Mouse (Mus musculus) CH12F3 (cell line): ENCODE measurements around the gene Rb1.

ENCODE experiments used
- in situ Hi-C: fragments of 300-500 bp; cut with MboI; formaldehyde crosslinking; loops from 2 replicates; pipeline ENCODE4 v1.14.3; 2020; ENCODE audit warnings: low sequenced_read_pairs

Gene Rb1

GRCm38 (mm10) chr14:73325456-73326381 lies at the start of gene Rb1:
Gene Rb1 (minus strand): TSS chr14:73325822.
- in situ Hi-C loops: no loop called here

DNA sequence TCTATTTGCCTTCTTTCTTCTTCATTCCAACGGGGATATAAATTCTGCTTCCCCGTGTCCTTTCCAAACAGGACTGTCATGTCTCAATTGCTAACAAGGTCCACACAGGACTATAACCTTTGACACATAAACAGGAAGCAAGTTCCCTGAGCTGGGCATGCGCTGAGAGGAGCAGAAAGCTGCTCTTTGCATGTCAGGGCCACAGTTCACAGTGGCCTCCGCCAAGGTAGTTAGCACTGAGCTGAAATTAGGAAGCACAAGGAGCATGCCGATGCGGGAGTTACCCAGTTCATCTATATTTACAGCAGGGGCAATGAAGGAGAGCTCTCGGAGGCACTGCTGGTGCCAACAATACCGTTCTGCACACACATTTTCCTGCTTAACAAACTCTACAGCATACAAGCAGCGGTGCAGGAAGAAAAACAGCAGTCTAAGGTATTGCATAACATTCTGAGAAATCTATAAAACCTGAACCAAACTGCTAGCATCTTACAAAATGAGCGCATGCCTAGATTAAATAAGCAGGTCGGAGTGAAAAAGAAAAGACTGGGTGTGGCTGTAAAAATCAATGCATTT lies 48.8 kb upstream of the Rb1 start:
- in situ Hi-C loops: no loop called here

GRCm38 (mm10) chr14:73373606-73374005 lies 48.0 kb upstream of the Rb1 start:
- in situ Hi-C loops: no loop called here

GRCm38 (mm10) chr14:73372990-73373389 lies 47.4 kb upstream of the Rb1 start:
- in situ Hi-C loops: no loop called here

- in situ Hi-C loops: no loop called here
Observed at GRCm38 (mm10) chr14:73371577-73371976, 46.0 kb upstream of the Rb1 start.

DNA sequence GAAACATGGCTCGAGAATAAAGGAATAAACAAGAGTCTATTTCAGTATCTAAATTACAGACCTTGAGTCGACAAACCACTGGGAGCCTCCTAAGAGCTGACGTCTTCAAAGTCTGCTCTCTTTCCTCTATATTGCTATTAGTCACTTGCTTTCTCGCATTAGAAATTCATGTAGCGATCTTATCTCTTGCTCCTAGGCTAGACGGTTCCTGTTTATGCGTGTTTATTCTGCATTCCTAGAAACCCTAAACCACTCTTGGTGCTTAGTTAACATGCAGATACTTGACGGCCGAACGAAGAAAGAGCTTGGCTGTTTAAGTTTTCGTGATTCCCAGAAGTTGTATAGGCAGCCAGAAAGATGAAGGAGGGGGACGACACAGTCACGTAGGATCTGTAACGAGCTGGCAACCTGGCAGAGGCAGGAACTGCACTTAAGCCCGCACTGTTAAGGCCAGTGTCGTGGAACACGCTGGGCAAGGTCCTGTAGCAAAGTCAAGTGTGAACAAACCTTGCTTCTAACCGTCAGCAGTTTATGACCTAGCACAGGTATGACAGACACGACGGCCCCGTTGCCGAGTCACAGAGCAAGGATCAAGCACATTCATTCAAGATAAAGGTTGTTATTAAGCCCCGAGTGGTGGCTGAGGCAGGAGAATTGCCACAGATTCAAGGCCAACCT lies 45.2 kb upstream of the Rb1 start:
- in situ Hi-C loops: no loop called here

- in situ Hi-C loops: no loop called here
Observed at GRCm38 (mm10) chr14:73370078-73370670, 44.6 kb upstream of the Rb1 start.

- in situ Hi-C loops: no loop called here
Observed at GRCm38 (mm10) chr14:73369634-73370033, 44.0 kb upstream of the Rb1 start.

DNA sequence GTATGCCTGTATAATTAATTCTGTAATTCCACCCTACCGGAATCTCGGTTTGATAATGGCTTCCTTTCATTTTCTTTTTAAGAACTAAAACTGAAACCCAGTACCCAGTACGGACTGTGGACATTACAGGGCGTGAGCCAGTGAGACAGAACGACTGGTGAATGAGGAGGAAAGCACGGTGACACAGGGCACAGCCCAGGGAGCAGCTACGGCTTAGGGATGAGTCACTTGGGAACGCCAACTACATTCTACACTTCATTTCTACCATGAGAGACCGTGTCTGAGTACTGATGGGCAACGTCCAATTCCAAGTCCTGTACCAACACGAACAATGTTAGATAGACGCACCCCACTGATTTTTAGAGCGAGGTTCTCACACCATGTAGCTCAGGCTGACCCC lies 43.3 kb upstream of the Rb1 start:
- in situ Hi-C loops: no loop called here

DNA sequence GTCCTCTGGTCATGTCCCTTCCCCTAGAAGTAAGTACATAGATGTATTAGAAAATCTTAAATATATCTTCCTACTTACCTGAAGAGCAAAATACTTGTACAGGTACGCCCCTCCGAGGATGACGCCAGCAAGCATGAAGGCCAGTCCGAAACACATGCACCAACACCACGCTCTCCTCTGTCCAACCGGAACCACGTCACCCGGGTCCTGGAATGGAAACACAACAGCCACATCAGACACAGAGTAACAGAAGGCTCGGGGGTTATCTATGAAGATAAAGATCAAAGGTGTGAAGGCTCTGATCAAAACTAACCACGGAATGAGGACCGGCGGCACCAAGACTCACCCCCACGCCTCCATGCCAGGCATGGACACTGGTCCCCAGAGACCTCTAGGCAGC lies 42.6 kb upstream of the Rb1 start:
- in situ Hi-C loops: no loop called here

GRCm38 (mm10) chr14:73366278-73366677 lies 40.7 kb upstream of the Rb1 start:
- in situ Hi-C loops: no loop called here

DNA sequence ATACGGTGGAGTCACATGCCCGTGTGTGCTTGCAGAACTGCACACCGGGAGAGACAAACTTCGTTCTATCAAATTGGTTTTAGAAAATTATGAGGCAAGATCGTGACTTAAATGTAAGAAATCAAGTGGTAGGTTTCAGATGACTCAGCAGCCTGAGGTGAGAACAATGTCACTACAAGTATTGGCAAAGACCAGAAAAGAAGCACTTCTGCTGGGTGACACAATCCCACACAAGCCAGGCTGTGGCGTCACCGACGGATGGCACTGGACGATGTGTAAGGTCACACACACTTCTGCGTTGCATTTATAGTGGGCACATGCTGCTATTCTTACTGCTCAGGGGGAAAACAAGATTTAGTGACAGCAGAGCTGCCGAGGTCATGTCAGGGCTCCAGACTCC lies 38.2 kb upstream of the Rb1 start:
- in situ Hi-C loops: no loop called here

GRCm38 (mm10) chr14:73354700-73355099 lies 29.1 kb upstream of the Rb1 start:
- in situ Hi-C loops: no loop called here

DNA sequence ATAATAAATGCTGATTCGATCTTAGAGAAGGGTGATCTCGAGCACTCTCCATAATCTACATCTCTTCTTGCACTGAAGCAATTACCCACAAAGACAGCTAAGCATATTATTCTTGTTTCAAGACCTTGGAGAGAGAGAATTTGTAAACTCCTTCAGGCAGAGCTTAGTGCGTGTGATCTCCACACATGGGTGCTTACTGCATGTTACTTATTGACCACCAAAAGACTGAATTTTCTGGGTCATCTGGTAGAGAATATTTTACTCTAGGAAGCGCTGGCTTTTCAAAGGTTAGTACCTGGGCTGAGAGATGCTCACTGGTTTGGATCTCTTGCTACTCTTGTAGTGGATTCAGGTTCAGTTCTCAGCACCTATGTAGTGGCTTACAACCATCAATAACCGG lies 25.5 kb upstream of the Rb1 start:
- in situ Hi-C loops: no loop called here

GRCm38 (mm10) chr14:73350029-73350428 lies 24.4 kb upstream of the Rb1 start:
- in situ Hi-C loops: no loop called here

GRCm38 (mm10) chr14:73349061-73349670 lies 23.5 kb upstream of the Rb1 start:
- in situ Hi-C loops: no loop called here

DNA sequence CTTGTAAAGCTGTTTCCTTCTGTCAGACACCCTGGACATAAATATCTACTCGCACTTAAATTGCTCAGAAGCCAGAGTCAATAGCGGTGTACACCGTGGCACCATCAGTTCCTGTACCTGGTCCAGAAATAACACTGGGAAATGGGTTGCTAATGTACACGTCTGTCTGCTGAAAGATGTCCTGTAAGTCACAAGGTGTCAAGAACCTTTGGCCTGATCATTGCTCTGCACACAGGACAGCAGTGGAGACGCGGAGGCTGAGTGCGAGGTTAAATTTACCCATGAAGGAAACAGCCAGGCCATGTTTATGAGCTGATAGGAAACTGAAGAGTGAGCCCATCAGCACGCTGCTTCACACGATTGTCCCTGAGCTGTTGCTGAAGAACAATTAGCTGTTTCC lies 21.7 kb upstream of the Rb1 start:
- in situ Hi-C loops: no loop called here

- in situ Hi-C loops: no loop called here
Observed at GRCm38 (mm10) chr14:73345614-73346013, 20.0 kb upstream of the Rb1 start.

DNA sequence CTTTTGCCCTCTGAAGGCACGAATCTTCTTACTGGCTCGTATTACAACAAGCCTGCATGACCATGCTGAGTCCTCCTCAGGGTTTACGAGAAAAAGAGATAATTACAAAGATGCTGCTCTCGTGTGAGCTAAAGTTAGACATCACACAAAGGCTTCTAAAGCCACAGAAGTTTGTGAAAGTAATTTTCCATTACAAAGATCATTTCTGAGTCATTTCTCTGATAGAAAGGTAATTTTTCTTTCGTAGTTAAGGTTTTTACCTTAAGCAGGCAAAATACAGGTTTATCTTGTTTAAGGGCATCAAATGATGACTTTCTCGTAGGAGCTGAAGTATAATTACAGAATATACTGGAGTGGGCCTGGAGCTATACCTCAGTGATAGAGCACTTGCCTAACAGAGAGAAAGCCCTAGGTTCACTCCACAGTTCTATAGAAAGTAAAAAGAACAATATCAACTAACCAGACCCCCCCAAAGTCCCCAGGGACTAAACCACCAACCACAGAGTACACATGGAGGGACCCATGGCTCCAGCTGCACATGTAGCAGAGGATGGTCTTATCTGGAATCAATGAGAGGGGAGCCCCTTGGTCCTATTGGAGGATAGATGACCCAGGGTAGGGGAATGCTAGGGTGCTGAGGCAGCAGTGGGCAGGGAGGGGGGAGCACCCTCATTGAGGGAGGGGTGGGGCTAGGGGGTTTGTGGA lies 14.6 kb upstream of the Rb1 start:
- in situ Hi-C loops: no loop called here

GRCm38 (mm10) chr14:73339615-73340014 lies 14.0 kb upstream of the Rb1 start:
- in situ Hi-C loops: no loop called here
